Mouse (Mus musculus) liver, embryonic 16.5 days (tissue): ENCODE data around the gene Itga3. TPM values are rescaled to one million over a fixed set of nuclear protein-coding genes. Genes with fewer than 3 reads are reported as not detected.

Source experiments
- polyA plus RNA-seq: library from polyadenylated mRNA; unstranded; fragments of >200 nt; fragmentation: Nextera tagmentation; extraction: Ambion mirVana; gene quantifications from 2 replicates; pipeline ENCODE4 v1.2.1, GENCODE M21; 2015

Itga3 gene
- polyA plus RNA-seq, 1 experiment from 2014 or later, result 2.2 TPM

Other genes starting within 250 kb of the Itga3 start
- 65.0 and 89.1 TPM in 2 replicates for gene Col1a1, start 140.6 kb downstream of the Itga3 start, polyA plus RNA-seq
- gene Hils1, start 109.2 kb downstream of the Itga3 start, polyA plus RNA-seq, result not detected in 2 replicates
- 0.86 and 0.96 TPM in 2 replicates for gene Sgca, start 100.5 kb downstream of the Itga3 start, polyA plus RNA-seq
- 7.1 and 7.6 TPM in 2 replicates for gene Ppp1r9b, start 85.8 kb downstream of the Itga3 start, polyA plus RNA-seq
- gene Samd14, start 66.9 kb downstream of the Itga3 start, polyA plus RNA-seq, result 27.2 and 34.7 TPM in 2 replicates
- gene Pdk2, start 35.4 kb downstream of the Itga3 start, polyA plus RNA-seq, result 10.7 and 13.9 TPM in 2 replicates
- gene Dlx3, start 43.3 kb upstream of the Itga3 start, polyA plus RNA-seq, result not detected in 2 replicates
- 0.07 and 0.13 TPM in 2 replicates for gene Dlx4, start 69.5 kb upstream of the Itga3 start, polyA plus RNA-seq
- not detected in 2 replicates for gene Tac4, start 184.7 kb upstream of the Itga3 start, polyA plus RNA-seq
- gene Kat7, start 233.4 kb upstream of the Itga3 start, polyA plus RNA-seq, result 29.4 and 31.2 TPM in 2 replicates